Mouse (Mus musculus) frontal cortex, adult 2 months (tissue): ENCODE results near the gene Cpsf4. TPM values are rescaled to one million over a fixed set of nuclear protein-coding genes. Genes with fewer than 3 reads are reported as not detected.
"Not testable (repeated sequence)": the region's sequence is repeated elsewhere in the genome, so short reads cannot be mapped to it uniquely, and the experiment has no call there.

Experiments
- DNase-seq, 2 experiments: peaks; one replicate each; pipeline ENCODE4 v3.0.0; 2022; ENCODE audit warnings: low spot score in 1 of 2; ENCODE audit errors: extremely low spot score in 1 of 2
- polyA plus RNA-seq: library from polyadenylated mRNA; depleted of rRNA; stranded (reverse); fragments of >200 nt; gene quantifications from 2 replicates; pipeline ENCODE4 v1.2.3, GENCODE M21; 2012; rRNA removed

The Cpsf4 gene
- 51.7 and 57.8 TPM in 2 replicates for polyA plus RNA-seq

DNA sequence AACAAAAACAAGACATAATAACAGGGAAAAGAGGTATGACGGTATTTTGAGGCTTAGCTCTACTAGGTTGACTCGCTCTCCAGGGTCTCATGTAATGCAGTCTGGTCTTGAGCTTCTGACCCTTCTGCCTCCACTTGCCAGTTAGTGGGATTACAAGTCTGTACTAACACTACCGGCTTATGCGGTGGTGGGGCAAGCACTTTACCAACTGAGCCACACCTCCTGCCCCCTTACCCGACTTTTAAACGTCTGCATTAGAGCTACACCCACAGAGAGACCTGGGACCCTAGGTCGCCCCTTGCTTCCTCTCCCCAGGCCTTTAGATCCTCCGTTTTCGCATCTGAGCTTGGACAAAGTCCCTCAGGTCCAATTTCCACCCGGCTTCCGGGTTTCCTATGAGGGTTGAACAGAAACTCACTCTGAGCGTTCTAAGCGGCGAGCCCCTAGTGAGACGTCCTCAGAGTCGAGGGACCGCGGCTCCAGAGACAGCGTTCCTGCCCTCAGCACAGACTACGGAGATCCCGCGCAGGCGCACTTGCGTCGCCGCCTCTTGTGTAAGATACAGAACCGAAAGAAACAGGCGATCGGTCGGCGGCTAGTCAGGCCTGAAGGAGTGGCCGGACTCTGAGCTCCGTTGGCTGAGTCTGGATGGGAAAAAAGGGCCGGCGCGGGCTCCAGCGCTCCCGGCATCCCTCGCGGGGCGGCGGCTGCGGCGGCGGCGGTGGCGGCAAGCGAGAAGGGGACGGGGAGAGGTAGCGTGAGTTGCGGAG lies at the start of gene Cpsf4, which contains the start of gene Ptcd1:
Gene Cpsf4, plus strand, starts transcription at position 678 of the 770 bp plus-strand sequence.
Gene Ptcd1, minus strand, starts transcription at position 573 of the 770 bp plus-strand sequence.
- peak; percentile 98 to 100 for DNase-seq

GRCm38 (mm10) chr5:145118005-145118404 lies 49.0 kb upstream of the Cpsf4 start:
- no peak for DNase-seq

- no peak for DNase-seq
These were observed 48.6 kb upstream of the Cpsf4 start for GRCm38 (mm10) chr5:145118461-145118860.

DNA sequence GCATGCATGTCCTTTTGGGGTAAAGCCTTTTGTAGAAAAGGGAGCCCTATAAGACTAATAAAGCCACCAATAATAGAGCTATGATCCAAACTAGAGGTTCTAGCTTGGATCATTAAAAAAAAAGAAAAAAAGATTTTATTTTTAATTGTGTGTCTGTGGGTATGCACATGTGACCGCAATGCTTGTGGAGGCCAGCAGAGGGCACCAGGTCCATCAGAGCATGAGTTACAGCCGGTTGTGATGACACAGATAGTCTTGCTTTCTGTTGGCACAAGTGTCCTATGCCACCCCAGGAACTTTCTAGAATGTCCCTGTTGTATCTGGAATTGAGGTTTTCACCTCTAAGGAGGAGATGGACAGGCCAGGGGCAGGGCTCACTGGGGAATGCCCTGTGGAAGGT lies 47.6 kb upstream of the Cpsf4 start:
- no peak for DNase-seq

- no peak for DNase-seq
These were observed 46.1 kb upstream of the Cpsf4 start for GRCm38 (mm10) chr5:145120921-145121320.

GRCm38 (mm10) chr5:145123396-145123795 lies 43.6 kb upstream of the Cpsf4 start:
- no peak for DNase-seq

GRCm38 (mm10) chr5:145126580-145126979 lies 40.4 kb upstream of the Cpsf4 start:
- DNase-seq, result no peak

DNA sequence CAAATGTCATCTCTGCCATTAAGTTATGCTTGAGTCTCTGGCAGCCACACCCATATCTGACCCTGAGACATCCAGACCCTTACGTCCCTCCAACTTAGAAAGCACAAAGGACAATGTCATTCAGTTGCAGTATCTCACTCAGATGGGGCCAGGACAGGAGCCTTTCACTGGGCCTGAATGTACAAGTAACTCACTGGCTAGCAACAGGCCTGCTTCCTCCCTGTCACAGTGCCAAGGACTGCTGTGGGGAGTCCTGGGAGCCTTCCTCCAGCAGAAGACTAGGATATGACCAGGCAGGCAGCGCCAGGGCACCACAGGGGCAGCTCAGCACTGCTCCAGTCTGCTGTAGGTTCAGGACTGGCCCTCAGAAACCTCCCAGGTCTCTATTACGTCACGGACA lies 37.9 kb upstream of the Cpsf4 start:
- no peak for DNase-seq

DNA sequence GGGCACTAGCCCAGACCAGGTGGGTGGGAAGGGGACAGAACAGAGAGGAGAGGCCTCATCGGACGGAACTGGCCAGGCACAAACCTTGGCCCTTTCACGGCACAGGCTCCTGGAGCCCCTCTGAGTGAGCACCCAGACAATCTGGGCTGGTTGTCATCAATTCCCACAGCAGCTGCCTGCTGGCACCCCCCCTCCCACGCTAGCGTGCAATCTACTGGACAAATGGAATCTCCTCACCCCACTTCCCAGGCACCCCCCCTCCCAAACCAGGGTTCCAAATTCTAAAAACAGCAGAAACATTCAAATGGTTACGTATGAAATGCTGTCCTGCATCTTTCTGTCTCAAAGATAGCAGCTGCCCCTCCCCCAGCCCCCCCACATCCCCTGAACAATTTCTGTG lies 37.2 kb upstream of the Cpsf4 start:
- not testable (repeated sequence) for DNase-seq

DNA sequence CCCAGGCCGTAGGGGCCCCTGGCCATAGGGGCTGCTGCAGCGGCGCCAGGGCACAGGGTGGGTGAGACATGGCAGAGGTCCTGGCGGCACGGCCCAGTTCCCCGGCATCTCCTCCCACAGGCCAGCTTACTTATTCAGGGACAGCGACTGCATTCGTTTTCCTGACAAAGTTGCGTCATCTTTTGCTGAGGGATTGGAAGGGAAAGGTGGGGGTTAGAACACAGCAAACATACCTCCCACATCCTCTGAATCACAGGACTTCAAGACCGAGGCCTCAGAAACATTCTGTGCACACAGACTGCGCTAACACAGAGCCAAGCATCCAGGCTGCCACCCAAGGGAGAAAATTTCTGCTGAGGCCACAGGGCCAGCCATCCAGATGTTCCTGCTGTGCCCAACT lies 36.8 kb upstream of the Cpsf4 start:
- peak; percentile 71 to 81 for DNase-seq

- no peak for DNase-seq
These were observed 36.0 kb upstream of the Cpsf4 start for GRCm38 (mm10) chr5:145130995-145131394.

DNA sequence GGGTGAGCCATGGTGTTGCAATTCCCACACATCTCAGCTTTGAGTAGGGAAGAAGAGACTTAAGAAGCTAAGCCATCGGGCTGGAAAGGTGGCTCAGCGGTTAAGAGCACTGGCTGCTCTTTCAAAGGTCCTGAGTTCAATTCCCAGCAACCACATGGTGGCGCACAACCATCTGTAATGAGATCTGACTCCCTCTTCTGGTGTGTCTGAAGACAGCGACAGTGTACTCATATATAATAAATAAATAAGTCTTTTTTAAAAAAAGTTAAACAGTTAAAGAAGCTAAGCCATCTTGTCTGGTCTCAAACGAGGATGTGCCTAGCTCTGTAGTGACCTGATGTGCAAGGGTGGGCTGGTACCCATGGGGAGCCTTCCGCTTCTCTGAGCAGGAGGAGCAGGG lies 33.7 kb upstream of the Cpsf4 start:
- DNase-seq, result not testable (repeated sequence)

- DNase-seq, result peak in 1 of 2 experiments; percentile 23
These were observed 28.2 kb upstream of the Cpsf4 start for GRCm38 (mm10) chr5:145138836-145139235.

DNA sequence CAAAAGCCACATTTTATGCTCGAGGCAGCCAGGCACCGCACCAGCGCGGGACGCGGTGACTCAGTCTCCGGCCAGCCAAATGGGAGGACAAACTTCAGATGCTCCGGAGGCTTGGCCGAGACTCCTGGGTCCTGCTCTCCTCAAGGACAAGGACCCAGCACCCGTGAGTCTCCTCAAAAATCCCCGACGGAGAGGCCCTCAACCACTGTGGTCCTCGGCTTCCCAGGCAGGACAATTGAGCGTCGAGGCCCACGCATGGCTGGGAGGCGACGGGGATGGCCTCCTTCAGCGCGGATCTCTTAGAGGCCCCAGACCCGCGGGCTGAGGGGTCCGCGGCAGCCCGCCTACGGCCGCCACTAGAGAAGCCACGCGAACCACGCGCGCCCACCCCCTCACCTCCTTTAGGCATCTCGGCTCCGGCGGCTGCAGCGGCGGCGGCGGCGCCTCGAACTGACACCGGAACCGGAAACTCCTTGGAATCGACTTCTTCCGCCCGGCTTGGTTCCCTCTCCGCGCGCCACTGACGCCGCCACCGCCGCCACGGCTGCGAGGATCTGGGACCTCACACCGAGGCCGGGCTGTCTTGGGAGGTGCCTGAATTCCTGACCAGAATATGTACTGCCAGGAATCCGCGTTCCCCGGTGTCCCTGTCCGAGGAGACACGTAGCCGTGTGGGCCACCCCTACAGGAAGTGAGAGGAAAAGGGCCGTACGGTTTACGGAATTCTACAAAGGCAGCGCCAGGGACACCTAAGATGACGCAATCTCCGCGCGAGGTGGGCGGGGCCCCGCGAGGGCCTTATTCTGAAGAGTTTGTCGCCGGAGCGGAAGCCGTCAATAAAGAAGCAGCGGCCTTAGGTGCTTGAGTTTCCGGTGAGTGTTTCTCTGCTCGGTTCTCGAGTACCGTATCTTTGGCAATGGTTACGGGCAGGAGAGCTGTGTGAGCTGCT lies 27.2 kb upstream of the Cpsf4 start, which contains the start of the genes Pdap1 and Bud31:
Gene Pdap1, minus strand, starts transcription at position 668 of the 949 bp plus-strand sequence.
Gene Bud31, plus strand, starts transcription at position 792 of the 949 bp plus-strand sequence.
- peak; percentile 89 to 97 for DNase-seq

DNA sequence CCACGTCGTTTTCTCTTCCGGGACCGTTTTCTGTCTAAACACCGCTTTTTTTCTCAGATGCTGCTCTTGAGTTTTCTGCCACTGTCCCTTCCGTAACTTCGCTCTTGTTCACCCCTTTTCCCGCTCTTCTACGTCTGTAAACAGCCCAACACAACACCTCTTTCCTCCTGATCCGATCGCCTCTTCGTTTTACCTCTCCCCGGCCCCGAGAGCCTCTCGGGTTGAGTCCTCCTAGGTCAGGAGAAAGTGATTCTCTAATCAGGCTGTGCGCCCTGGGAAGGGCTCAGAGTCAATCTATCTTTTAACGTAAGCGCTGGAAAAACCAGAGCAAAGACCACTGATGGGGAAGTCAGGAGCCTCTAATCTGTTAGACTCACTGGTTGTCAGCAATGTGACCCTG lies 26.4 kb upstream of the Cpsf4 start:
- DNase-seq, result no peak

DNA sequence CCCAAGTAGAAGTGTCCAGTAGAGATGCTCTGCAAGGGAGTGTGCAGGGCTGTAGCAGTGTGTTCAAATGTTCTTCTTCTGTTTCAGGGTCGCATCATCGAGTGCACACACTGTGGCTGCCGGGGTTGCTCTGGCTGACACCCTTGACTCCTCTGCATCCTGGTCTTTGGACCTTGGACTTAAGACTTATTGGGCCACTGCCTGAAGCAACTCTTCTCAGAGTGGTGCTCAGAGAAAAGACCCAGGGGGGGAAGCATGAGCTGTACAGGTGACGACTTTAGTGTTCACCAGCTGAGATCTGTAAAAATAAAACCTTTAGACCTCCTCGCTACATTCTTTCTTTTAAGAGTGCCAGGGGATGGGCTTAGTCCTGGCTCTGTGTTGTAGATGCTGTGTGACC lies 19.3 kb upstream of the Cpsf4 start:
- no peak for DNase-seq

- DNase-seq, result no peak
These were observed 17.7 kb upstream of the Cpsf4 start for GRCm38 (mm10) chr5:145149294-145149693.

GRCm38 (mm10) chr5:145152690-145153089 lies 14.3 kb upstream of the Cpsf4 start:
- no peak for DNase-seq

DNA sequence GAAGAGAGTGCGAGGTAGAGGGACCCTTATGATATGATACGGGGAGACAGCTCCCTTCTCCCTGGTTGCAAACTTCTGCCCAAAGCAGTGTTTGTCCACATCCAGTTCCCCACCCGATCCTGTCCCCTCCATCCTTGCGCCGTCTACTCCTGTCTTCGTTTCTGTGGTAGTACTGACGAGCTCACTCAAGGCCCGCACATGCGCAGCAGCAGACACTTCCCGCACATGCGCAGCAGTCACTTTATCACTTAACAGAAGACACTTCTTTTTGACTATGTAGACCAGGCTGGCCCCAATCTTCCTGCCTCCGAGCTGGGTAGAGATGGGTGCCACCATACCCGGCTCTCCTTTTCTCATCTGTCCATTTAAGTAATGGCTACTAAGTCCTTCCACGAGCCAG lies 5.7 kb upstream of the Cpsf4 start:
- no peak for DNase-seq

- DNase-seq, result peak in 1 of 2 experiments; percentile 36
These were observed 2.3 kb upstream of the Cpsf4 start for GRCm38 (mm10) chr5:145164710-145165109.

DNA sequence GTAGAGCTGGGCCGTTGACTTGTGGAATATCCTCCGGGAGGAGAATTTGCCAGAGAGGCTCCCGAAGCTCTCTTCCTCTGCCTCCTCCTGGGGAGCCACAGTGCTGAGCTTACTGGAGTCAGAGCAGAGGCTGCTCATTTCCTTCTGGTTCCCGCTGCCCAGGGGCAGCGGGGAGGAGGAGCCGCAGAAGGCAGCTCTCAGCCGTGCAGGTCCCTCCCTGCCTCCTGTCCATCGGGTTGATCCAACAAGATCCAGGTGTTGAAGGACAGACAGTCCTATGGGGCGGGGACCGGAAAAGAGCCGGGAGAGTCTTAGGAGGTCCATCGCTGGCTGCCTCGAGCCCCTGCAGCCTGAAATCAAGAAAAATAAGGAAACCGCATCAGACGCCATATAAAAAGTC lies 1.8 kb upstream of the Cpsf4 start:
- DNase-seq, result no peak
